Mouse (Mus musculus) spleen, adult 2 months (tissue): ENCODE results near the gene Pde1c.

Experiments
- CTCF ChIP-seq: fragments of 200-500 bp; IDR thresholded peaks from 2 replicates; pipeline ENCODE4 v1.5.1; 2011; ENCODE audit warnings: mild to moderate bottlenecking, inconsistent platforms; ENCODE audit not compliant: insufficient read depth, insufficient read length, insufficient replicate concordance; ENCODE audit errors: extremely low read depth
- POLR2A ChIP-seq: fragments of 200-500 bp; IDR thresholded peaks from 2 replicates; pipeline ENCODE4 v1.6.1; 2011; ENCODE audit warnings: low read depth, low read length, inconsistent platforms

DNA sequence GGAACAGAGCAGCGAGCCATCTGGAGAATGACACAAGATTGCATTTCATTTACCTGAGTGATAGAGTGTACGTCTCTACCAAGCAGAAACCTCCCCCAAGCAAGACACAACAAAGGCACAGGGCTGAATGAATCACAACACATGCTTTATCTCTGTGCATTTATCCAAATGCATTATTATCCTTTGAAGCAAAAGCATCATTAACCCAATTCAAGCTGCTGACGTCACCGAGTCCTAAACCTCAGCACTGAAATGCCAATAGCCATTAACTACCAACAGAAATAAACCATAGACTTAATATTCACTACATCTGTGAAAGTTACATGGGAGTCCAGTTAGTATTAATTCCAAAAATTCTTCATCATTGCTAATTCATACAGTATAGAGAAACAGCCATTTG lies 127.4 kb downstream of the Pde1c start:
- TF ChIP-seq POLR2A (no peak), CTCF (no peak)
